Mouse (Mus musculus) forebrain, postnatal 0 days (tissue): ENCODE results near the gene Tada3. TPM values are rescaled to one million over a fixed set of nuclear protein-coding genes. Genes with fewer than 3 reads are reported as not detected.

Experiments used
- ATAC-seq: fragments of 200-750 bp; cut with Nextera tagmentation; 2 replicates; pipeline ENCODE4 v1.8.0; 2017; ENCODE audit warnings: mild to moderate bottlenecking, moderate library complexity
- DNase-seq: peaks from one replicate; pipeline ENCODE4 v3.0.0-alpha.2; 2015
- H3K27ac ChIP-seq: fragments of 300-500 bp; sonication (generic); 2 replicates; pipeline ENCODE4 v1.5.1; 2014; ENCODE audit warnings: low read depth, mild to moderate bottlenecking, antibody characterized with exemption, low read length, moderate library complexity, mixed read lengths
- H3K27me3 ChIP-seq: fragments of 300-500 bp; sonication (generic); 2 replicates; pipeline ENCODE4 v1.6.1; 2014; ENCODE audit warnings: mild to moderate bottlenecking, low read length, mixed read lengths; ENCODE audit not compliant: insufficient read depth
- H3K36me3 ChIP-seq: fragments of 300-500 bp; sonication (generic); 2 replicates; pipeline ENCODE4 v1.6.1; 2014; ENCODE audit warnings: mild to moderate bottlenecking, moderate library complexity; ENCODE audit not compliant: insufficient read depth
- H3K4me1 ChIP-seq: fragments of 300-500 bp; sonication (generic); 2 replicates; pipeline ENCODE4 v1.6.1; 2014; ENCODE audit warnings: antibody characterized with exemption; ENCODE audit not compliant: insufficient read depth
- H3K4me2 ChIP-seq: fragments of 300-500 bp; sonication (generic); 2 replicates; pipeline ENCODE4 v1.6.1; 2014; ENCODE audit warnings: low read depth, mild to moderate bottlenecking, moderate library complexity
- H3K4me3 ChIP-seq: fragments of 300-500 bp; sonication (generic); 2 replicates; pipeline ENCODE4 v1.5.1; 2014; ENCODE audit warnings: low read depth, low read length, mixed read lengths
- H3K9ac ChIP-seq: fragments of 300-500 bp; sonication (generic); 2 replicates; pipeline ENCODE4 v1.6.1; 2014; ENCODE audit warnings: mild to moderate bottlenecking
- H3K9me3 ChIP-seq: fragments of 300-500 bp; sonication (generic); 2 replicates; pipeline ENCODE4 v1.6.1; 2016; ENCODE audit warnings: low read length
- CTCF ChIP-seq: sonication (generic); IDR thresholded peaks from 2 replicates; pipeline ENCODE4 v1.5.1; 2016; ENCODE audit warnings: antibody characterized with exemption, control low read depth, low read depth
- WGBS: fragments of 180-500 bp; shearing (Covaris S2); extraction: QIAGEN DNeasy Blood & Tissue Kit; methylation state at CpG from one replicate; pipeline ENCODE4 v1.1.7; 2014; 5-methylcytosine and 5-hydroxymethylcytosine counted together
- polyA plus RNA-seq: library from polyadenylated mRNA; unstranded; fragments of >200 nt; fragmentation: Nextera tagmentation; extraction: Ambion mirVana; gene quantifications from 2 replicates; pipeline ENCODE4 v1.2.1, GENCODE M21; 2015
- total RNA-seq: library from RNA; depleted of rRNA; stranded (reverse); fragments of >200 nt; gene quantifications from 2 replicates; pipeline ENCODE4 v1.2.3, GENCODE M21; 2014

Gene Tada3
- total and polyA plus RNA-seq, 2 experiments from 2014 or later, result 34.7 to 84.4 TPM

DNA sequence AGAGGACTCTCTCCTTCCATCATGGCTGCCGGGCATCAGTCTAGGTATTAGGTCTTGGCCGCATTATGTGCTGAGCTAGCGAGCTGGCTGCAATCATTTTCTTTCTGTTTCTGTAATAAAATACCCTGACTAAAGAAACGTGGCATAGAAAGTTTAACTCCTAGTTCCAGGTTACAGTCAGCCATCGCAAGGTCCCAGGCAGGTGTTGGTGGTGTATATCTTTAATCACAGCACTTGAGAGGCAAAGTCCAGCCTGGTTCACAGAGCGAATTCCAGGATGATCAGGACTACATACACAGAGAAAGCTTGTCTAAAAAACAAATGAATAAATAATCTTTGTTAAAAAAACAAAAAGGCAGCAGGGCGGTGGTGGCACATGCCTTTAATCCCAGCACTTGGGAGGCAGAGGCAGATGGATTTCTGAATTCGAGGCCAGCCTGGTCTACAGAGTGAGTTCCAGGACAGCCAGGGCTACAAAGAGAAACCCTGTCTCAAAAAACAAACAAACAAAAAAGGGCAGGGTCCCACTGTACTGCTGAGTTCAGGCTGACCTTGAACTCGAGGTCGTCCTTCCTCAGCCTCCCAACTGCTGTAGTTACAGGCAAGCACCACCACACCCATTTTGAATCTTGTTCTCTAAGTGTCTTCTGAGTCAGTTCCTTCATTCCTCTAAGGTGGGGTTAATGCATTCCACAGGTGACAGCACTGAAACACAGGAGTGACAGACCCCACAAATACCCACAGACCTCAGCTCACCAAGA, 18.8 kb upstream of the Tada3 start:
- H3K9ac ChIP-seq, result no peak overlapping the region
- no peaks in the 10 kb centered on the region for H3K27me3 ChIP-seq
- peaks cover 5% of the 10 kb centered on the region; the same call in 1 of the 2 replicates for H3K4me1 ChIP-seq
- DNase-seq (no peak), ATAC-seq (no peak)
- H3K4me2 ChIP-seq, result no peak overlapping the region
- no peak overlapping the region for H3K27ac ChIP-seq
- peaks cover 10% of the 10 kb centered on the region for H3K36me3 ChIP-seq
- TF ChIP-seq CTCF, result no peak
- no peak overlapping the region for H3K4me3 ChIP-seq
- WGBS, result 81% methylated on average over 10 of the region's 10 CpGs
- no peaks in the 10 kb centered on the region for H3K9me3 ChIP-seq

DNA sequence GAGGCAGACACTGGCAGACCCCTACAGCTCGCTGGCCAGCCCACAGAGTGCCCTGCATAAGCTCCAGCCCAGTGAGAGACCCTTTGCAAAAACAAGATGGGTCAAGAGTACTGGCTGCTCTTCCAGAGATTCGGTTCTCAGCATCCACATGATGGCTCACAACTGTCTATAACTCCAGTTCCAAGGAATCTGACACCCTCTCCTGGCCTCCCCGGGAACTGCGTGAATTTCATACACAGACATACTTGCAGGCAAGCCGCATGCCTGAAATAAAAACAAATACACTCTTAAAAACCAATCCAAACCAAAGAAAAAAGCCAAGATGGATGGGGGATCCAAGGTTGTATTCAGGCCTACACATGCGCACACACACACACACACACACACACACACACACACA, 17.8 kb upstream of the Tada3 start:
- Histone ChIP-seq H3K36me3 (peaks cover 13% of the 10 kb centered on the region), H3K9me3 (no peaks in the 10 kb centered on the region), H3K4me3 (no peak overlapping the region), H3K27me3 (no peaks in the 10 kb centered on the region), H3K27ac (no peak overlapping the region), H3K9ac (no peak overlapping the region), H3K4me1 (peaks cover 5% of the 10 kb centered on the region; the same call in 1 of the 2 replicates), H3K4me2 (no peak overlapping the region)
- no peak for ATAC-seq
- WGBS, result 96% methylated on average over 6 of the region's 6 CpGs
- DNase-seq, result no peak
- no peak for TF ChIP-seq CTCF

GRCm38 (mm10) chr6:113394811-113395210, 17.1 kb upstream of the Tada3 start:
- H3K9ac ChIP-seq, result no peak overlapping the region
- H3K9me3 ChIP-seq, result no peaks in the 10 kb centered on the region
- WGBS, result 93% methylated on average over 11 of the region's 11 CpGs
- H3K27me3 ChIP-seq, result no peaks in the 10 kb centered on the region
- peaks cover 5% of the 10 kb centered on the region; the same call in 1 of the 2 replicates for H3K4me1 ChIP-seq
- DNase-seq (no peak), ATAC-seq (no peak)
- no peak for TF ChIP-seq CTCF
- no peak overlapping the region for H3K4me3 ChIP-seq
- peaks cover 20% of the 10 kb centered on the region for H3K36me3 ChIP-seq
- H3K4me2 ChIP-seq, result no peak overlapping the region
- H3K27ac ChIP-seq, result no peak overlapping the region

- WGBS, result 89% methylated on average over 6 of the region's 6 CpGs
- H3K36me3 ChIP-seq, result peaks cover 27% of the 10 kb centered on the region
- H3K4me3 ChIP-seq, result no peak overlapping the region
- H3K9me3 ChIP-seq, result no peaks in the 10 kb centered on the region
- peaks cover 5% of the 10 kb centered on the region; the same call in 1 of the 2 replicates for H3K4me1 ChIP-seq
- ATAC-seq, result no peak
- no peak overlapping the region for H3K4me2 ChIP-seq
- H3K27ac ChIP-seq, result no peak overlapping the region
- no peak overlapping the region for H3K9ac ChIP-seq
- no peaks in the 10 kb centered on the region for H3K27me3 ChIP-seq
- TF ChIP-seq CTCF, result no peak
- DNase-seq, result no peak
These were observed 16.3 kb upstream of the Tada3 start for GRCm38 (mm10) chr6:113393951-113394350.

DNA sequence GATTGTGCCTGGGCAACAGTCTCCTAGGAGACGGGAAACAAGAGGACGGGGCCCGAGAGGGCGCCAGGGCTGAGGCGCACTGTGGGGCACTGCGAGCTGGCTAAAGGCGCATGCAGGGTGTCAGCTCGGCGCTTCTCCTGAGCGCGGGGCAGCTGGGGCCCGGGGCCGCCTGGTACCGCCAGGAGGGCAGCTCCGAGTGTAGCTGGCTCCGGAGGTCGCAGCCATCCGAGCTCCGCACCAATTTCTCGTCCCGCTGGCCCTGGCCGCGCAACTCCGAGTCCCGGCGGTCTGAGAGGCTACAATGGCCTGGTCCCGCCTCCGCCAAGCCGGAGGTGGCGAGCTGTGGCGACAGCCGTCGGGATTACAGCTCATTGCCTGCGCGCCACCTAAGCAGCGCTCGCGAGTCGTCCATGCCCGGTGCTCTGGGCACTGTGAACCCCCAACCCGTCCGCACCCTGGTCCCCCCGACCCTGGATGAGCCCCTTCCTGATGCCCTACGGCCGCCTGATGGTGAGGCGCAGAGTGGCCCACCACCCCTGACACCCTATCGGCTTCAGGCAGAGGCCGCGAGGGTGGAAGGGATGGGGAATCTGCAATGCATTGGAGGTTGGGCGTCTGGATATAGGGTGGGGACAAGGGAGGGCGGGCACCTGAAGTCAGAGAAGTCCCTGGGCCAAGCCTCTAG, 14.8 kb upstream of the Tada3 start:
- peak overlapping the region; percentile 61 for H3K4me2 ChIP-seq
- peaks cover 5% of the 10 kb centered on the region; the same call in 1 of the 2 replicates for H3K4me1 ChIP-seq
- H3K4me3 ChIP-seq, result peak overlapping the region; percentile 38
- ATAC-seq (peak; percentile 93), DNase-seq (peak; percentile 66)
- H3K27ac ChIP-seq, result peak overlapping the region; percentile 71
- H3K9ac ChIP-seq, result peak overlapping the region; percentile 59
- TF ChIP-seq CTCF, result no peak
- no peaks in the 10 kb centered on the region for H3K27me3 ChIP-seq
- H3K9me3 ChIP-seq, result no peaks in the 10 kb centered on the region
- peaks cover 38% of the 10 kb centered on the region for H3K36me3 ChIP-seq
- 6% methylated on average over 51 of the region's 51 CpGs for WGBS

DNA sequence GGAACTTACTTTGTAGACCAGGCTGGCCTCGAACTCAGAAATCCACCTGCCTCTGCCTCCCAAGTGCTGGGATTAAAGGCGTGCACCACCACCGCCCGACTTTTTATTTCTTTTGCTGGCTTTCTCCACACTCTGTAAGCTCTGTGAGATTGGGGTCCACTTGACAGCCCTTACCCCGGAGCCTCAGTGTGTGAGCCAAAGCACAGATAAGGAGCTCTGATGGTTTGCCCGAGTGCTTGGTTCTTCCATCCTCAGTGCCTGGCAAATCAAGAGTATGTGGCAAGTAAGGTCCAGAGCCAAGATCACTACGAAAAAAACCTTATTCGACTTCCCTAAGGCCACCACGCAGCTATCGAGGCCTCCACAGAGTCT, 14.3 kb upstream of the Tada3 start:
- no peak for TF ChIP-seq CTCF
- no peak; the same call in 1 of the 2 replicates for ATAC-seq
- 22% methylated on average over 10 of the region's 10 CpGs for WGBS
- Histone ChIP-seq H3K4me2 (peak overlapping the region; percentile 61), H3K9me3 (no peaks in the 10 kb centered on the region), H3K4me3 (peak overlapping the region; percentile 38), H3K27ac (peak overlapping the region; percentile 71; the same call in 1 of the 2 replicates), H3K36me3 (peaks cover 44% of the 10 kb centered on the region), H3K4me1 (peaks cover 5% of the 10 kb centered on the region; the same call in 1 of the 2 replicates), H3K9ac (peak overlapping the region; percentile 59), H3K27me3 (no peaks in the 10 kb centered on the region)
- no peak for DNase-seq

GRCm38 (mm10) chr6:113390715-113391114, 13.0 kb upstream of the Tada3 start:
- Histone ChIP-seq H3K27ac (no peak overlapping the region), H3K4me1 (peaks cover 5% of the 10 kb centered on the region; the same call in 1 of the 2 replicates), H3K4me2 (no peak overlapping the region), H3K36me3 (peaks cover 51% of the 10 kb centered on the region), H3K9me3 (no peaks in the 10 kb centered on the region), H3K4me3 (no peak overlapping the region), H3K27me3 (no peaks in the 10 kb centered on the region), H3K9ac (no peak overlapping the region)
- WGBS, result 87% methylated on average over 3 of the region's 3 CpGs
- ATAC-seq, result no peak
- no peak for DNase-seq
- no peak for TF ChIP-seq CTCF
